Mouse (Mus musculus): ENCODE data around the gene Mcm3.
"Not testable (repeated sequence)": the region's sequence is repeated elsewhere in the genome, so short reads cannot be mapped to it uniquely, and the experiment has no call there.

Gene Mcm3

GRCm38 (mm10) chr1:20801682-20802390 lies 18.3 kb downstream of the Mcm3 start:
- peak; percentile 21 to 37 for DNase-seq

GRCm38 (mm10) chr1:20801275-20801674 lies 18.8 kb downstream of the Mcm3 start:
- no peak for DNase-seq

GRCm38 (mm10) chr1:20795178-20795577 lies 24.9 kb downstream of the Mcm3 start:
- no peak for DNase-seq

GRCm38 (mm10) chr1:20794760-20795159 lies 25.4 kb downstream of the Mcm3 start:
- no peak for DNase-seq

GRCm38 (mm10) chr1:20791414-20791813 lies 28.7 kb downstream of the Mcm3 start:
- no peak for DNase-seq

- not testable (repeated sequence) for DNase-seq
Measured at GRCm38 (mm10) chr1:20790517-20790916, 29.6 kb downstream of the Mcm3 start, which contains the start of gene Il17f. Gene Il17f (minus strand): TSS chr1:20790617.

- no peak for DNase-seq
Measured at GRCm38 (mm10) chr1:20788419-20788818, 31.7 kb downstream of the Mcm3 start.

GRCm38 (mm10) chr1:20787046-20787445 lies 33.1 kb downstream of the Mcm3 start:
- DNase-seq, result no peak

GRCm38 (mm10) chr1:20778366-20778765 lies 41.7 kb downstream of the Mcm3 start:
- DNase-seq, result no peak

- DNase-seq, result not testable (repeated sequence)
Measured at GRCm38 (mm10) chr1:20774026-20774730, 45.9 kb downstream of the Mcm3 start.

GRCm38 (mm10) chr1:20766526-20766925 lies 53.6 kb downstream of the Mcm3 start:
- DNase-seq, result no peak

- no peak for DNase-seq
Measured at GRCm38 (mm10) chr1:20761411-20761810, 58.7 kb downstream of the Mcm3 start.

- DNase-seq, result no peak
Measured at GRCm38 (mm10) chr1:20760331-20760730, 59.8 kb downstream of the Mcm3 start.

GRCm38 (mm10) chr1:20759799-20760198 lies 60.3 kb downstream of the Mcm3 start:
- no peak for DNase-seq

- no peak for DNase-seq
Measured at GRCm38 (mm10) chr1:20757586-20757985, 62.5 kb downstream of the Mcm3 start.

GRCm38 (mm10) chr1:20754439-20754838 lies 65.7 kb downstream of the Mcm3 start:
- no peak for DNase-seq

Data from cerebellum, postnatal 14 days (tissue).